ENCODE assay signal across 25 mouse cellular contexts in genomic region chr14:94541995-94542394, GRCm38 (mm10).
A peak's percentile ranks its signal among the peaks of the same experiment; 100 is the strongest.
DNase-seq lines count a peak whose midpoint lies in the region; ATAC-seq and TF ChIP-seq lines count a peak whose summit lies in the region.
"Had no signal": no experiment of that assay in that cellular context is flagged by ENCODE, and none has a peak within 500 bp of the region (broad histone marks: within the 10 kb centered on the region; RNA-seq: fewer than 3 reads in every experiment).

No protein-coding gene starts in this region.

- H3K9ac ChIP-seq in liver, postnatal 0 days (replicated peaks) = no peak overlapping the region
- H3K9ac ChIP-seq: forebrain, embryonic 12.5 days; heart, embryonic 15.5 days; neural tube, embryonic 13.5 days had no signal

- H3K36me3 ChIP-seq in liver, postnatal 0 days (replicated peaks; ENCODE audit: insufficient read depth, low read length) = no peaks in the 10 kb centered on the region
- H3K36me3 ChIP-seq in midbrain, embryonic 10.5 days = no peaks in the 10 kb centered on the region
- H3K36me3 ChIP-seq: forebrain, embryonic 12.5 days; heart, embryonic 15.5 days; neural tube, embryonic 13.5 days had no signal

- peak; percentile 27 for DNase-seq in liver, postnatal 0 days
- no peak for DNase-seq in liver
- peak; percentile 15 for DNase-seq in MEL-GATA-1-ER (ENCODE audit: extremely low read depth, low read depth)
- peak; percentile 11 to 35 for DNase-seq in spleen, postnatal 14 days (ENCODE audit: low spot score in 2 of 2)
- no peak for DNase-seq in gastrocnemius, postnatal 25 days
- no peak for DNase-seq in thymus, adult 18-20 months
- no peak for DNase-seq in midbrain, embryonic 10.5 days (ENCODE audit: low spot score)
- DNase-seq: adrenal gland, postnatal 14 days; cerebellum, adult 8-10 months; gastrocnemius, adult 2 months; heart, postnatal 4 days; kidney, adult 2 months; kidney, postnatal 14 days; left cerebral cortex, postnatal 4 days; lung, adult 18-20 months; midbrain, embryonic 14.5 days; right cerebral cortex, postnatal 14 days had no signal

- TF ChIP-seq EP300 in liver, postnatal 0 days (IDR thresholded peaks at IDR 0.05; ENCODE audit: low read depth) = peak; percentile 76; the same call in 1 of the 2 replicates

- 54% methylated on average over 8 of the region's 8 CpGs for WGBS in liver, postnatal 0 days (ENCODE audit: insufficient replicate concordance)
- WGBS in midbrain, embryonic 10.5 days = 89% methylated on average over 8 of the region's 8 CpGs

- ATAC-seq in liver, postnatal 0 days = peak; percentile 74
- ATAC-seq in megakaryocyte, adult 5-6 weeks (ENCODE audit: poor library complexity, severe bottlenecking) = peak; percentile 18; the same call in 1 of the 2 replicates
- ATAC-seq: hindbrain, embryonic 16.5 days had no signal

- no peak overlapping the region for H3K4me3 ChIP-seq in liver, postnatal 0 days (ENCODE audit: low read depth, low read length)
- no peak overlapping the region for H3K4me3 ChIP-seq in midbrain, embryonic 10.5 days
- H3K4me3 ChIP-seq: forebrain, embryonic 12.5 days; gastrocnemius, adult 2 months; heart, adult 2 months; heart, embryonic 15.5 days; layer of hippocampus, adult 2 months; neural tube, embryonic 13.5 days had no signal

- H3K27me3 ChIP-seq in liver, postnatal 0 days (ENCODE audit: insufficient read depth, low read length) = no peaks in the 10 kb centered on the region
- H3K27me3 ChIP-seq in midbrain, embryonic 10.5 days (ENCODE audit: low read depth, poor library complexity, severe bottlenecking) = no peaks in the 10 kb centered on the region
- H3K27me3 ChIP-seq: forebrain, embryonic 12.5 days; heart, embryonic 15.5 days; neural tube, embryonic 13.5 days had no signal

- TF ChIP-seq CTCF in liver, postnatal 0 days (IDR thresholded peaks at IDR 0.05; ENCODE audit: low read depth) = peak; percentile 20; the same call in 1 of the 2 replicates

- no peak overlapping the region for H3K4me2 ChIP-seq in liver, postnatal 0 days (ENCODE audit: low read depth, low read length)
- H3K4me2 ChIP-seq: forebrain, embryonic 12.5 days; heart, embryonic 15.5 days; neural tube, embryonic 13.5 days had no signal

- H3K4me1 ChIP-seq in liver, postnatal 0 days (ENCODE audit: insufficient read depth) = no peaks in the 10 kb centered on the region
- H3K4me1 ChIP-seq in midbrain, embryonic 10.5 days = no peaks in the 10 kb centered on the region
- H3K4me1 ChIP-seq: forebrain, embryonic 12.5 days; heart, embryonic 15.5 days; neural tube, embryonic 13.5 days had no signal

- no peak overlapping the region for H3K27ac ChIP-seq in liver, postnatal 0 days (ENCODE audit: low read depth)
- H3K27ac ChIP-seq in midbrain, embryonic 10.5 days (replicated peaks) = no peak overlapping the region
- H3K27ac ChIP-seq: forebrain, embryonic 12.5 days; gastrocnemius, adult 2 months; heart, adult 2 months; heart, embryonic 15.5 days; layer of hippocampus, adult 2 months; macrophage; neural tube, embryonic 13.5 days had no signal

- no peaks in the 10 kb centered on the region for H3K9me3 ChIP-seq in liver, postnatal 0 days (ENCODE audit: low read length)
- H3K9me3 ChIP-seq in midbrain, embryonic 10.5 days (replicated peaks) = no peaks in the 10 kb centered on the region
- H3K9me3 ChIP-seq: forebrain, embryonic 12.5 days; heart, embryonic 15.5 days; neural tube, embryonic 13.5 days had no signal

Comparison
In these comparisons a context has a peak if more than half of its experiments do, and no peak if none do; other contexts are left out.
1. DNase-seq: peak in liver, postnatal 0 days (single experiment), MEL-GATA-1-ER (single experiment) and spleen, postnatal 14 days (2 of 2); none in liver (single experiment), gastrocnemius, postnatal 25 days (single experiment), thymus, adult 18-20 months (0 of 2) and midbrain, embryonic 10.5 days (single experiment).